In the genomic region with DNA sequence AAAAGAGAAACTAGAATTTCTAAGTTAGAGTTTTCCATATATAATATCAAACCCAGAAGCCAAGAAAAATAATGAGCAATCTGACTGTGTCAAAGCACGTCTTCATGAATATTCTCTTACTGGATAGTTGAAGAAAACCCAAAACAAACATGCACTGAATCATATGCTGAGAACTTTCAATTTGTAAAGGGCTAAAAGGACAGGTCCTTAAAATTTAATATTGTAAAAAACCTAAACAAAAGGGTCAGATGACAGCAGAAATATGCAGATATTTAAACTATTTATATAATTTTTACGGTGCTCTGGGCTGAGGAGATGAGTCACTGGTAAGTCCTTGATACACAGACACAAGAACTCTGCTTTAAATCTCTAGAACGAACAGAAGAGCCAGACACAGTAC, we compare ENCODE assay signal across 22 mouse cellular contexts.
DNase-seq lines count a peak whose midpoint lies in the region; ATAC-seq and TF ChIP-seq lines count a peak whose summit lies in the region.
"Had no signal": no experiment of that assay in that cellular context is flagged by ENCODE, and none has a peak within 500 bp of the region (broad histone marks: within the 10 kb centered on the region; RNA-seq: fewer than 3 reads in every experiment).

No protein-coding gene starts in this region.

- peak; percentile 23 for DNase-seq in embryonic facial prominence, embryonic 14.5 days (ENCODE audit: low spot score)
- DNase-seq in embryonic facial prominence, embryonic 10.5 days (ENCODE audit: low spot score): no peak
- DNase-seq in adipocyte (ENCODE audit: low spot score): peak; percentile 48
- no peak for DNase-seq in midbrain, embryonic 11.5 days (ENCODE audit: low spot score, missing footprints)
- DNase-seq in heart, adult 11 months: no peak
- no peak for DNase-seq in urinary bladder, postnatal 25 days (ENCODE audit: low spot score)
- DNase-seq: adrenal gland, adult 8-10 months; adrenal gland, postnatal 36 days; cerebellum, adult 2 months; cerebellum, postnatal 10 days; gastrocnemius, postnatal 36 days; heart, adult 18-20 months; heart, postnatal 10 days; heart, postnatal 4 days; kidney, adult 8-10 months had no signal

- H3K79me3 ChIP-seq in C2C12 (ENCODE audit: low read depth): no peaks in the 10 kb centered on the region

- no peaks in the 10 kb centered on the region for H3K27me3 ChIP-seq in embryonic facial prominence, embryonic 14.5 days (replicated peaks; ENCODE audit: control insufficient read depth, insufficient read depth, low read length)
- no peaks in the 10 kb centered on the region for H3K27me3 ChIP-seq in embryonic facial prominence, embryonic 10.5 days (replicated peaks; ENCODE audit: low read depth, poor library complexity, severe bottlenecking)
- no peaks in the 10 kb centered on the region for H3K27me3 ChIP-seq in C2C12 (ENCODE audit: control insufficient read depth, insufficient read depth, insufficient read length)
- no peaks in the 10 kb centered on the region for H3K27me3 ChIP-seq in midbrain, embryonic 11.5 days (ENCODE audit: control insufficient read depth, insufficient read depth, low read length)
- H3K27me3 ChIP-seq: forebrain, embryonic 15.5 days; hindbrain, embryonic 12.5 days had no signal

- H3K9ac ChIP-seq in embryonic facial prominence, embryonic 14.5 days (ENCODE audit: low read depth, low read length): no peak overlapping the region
- no peak overlapping the region for H3K9ac ChIP-seq in midbrain, embryonic 11.5 days (ENCODE audit: low read length)
- H3K9ac ChIP-seq: forebrain, embryonic 15.5 days; hindbrain, embryonic 12.5 days had no signal

- H3K27ac ChIP-seq in embryonic facial prominence, embryonic 14.5 days (replicated peaks; ENCODE audit: low read depth, low read length): no peak overlapping the region
- no peak overlapping the region for H3K27ac ChIP-seq in embryonic facial prominence, embryonic 10.5 days (replicated peaks)
- no peak overlapping the region for H3K27ac ChIP-seq in midbrain, embryonic 11.5 days (ENCODE audit: low read depth, low read length)
- H3K27ac ChIP-seq: forebrain, embryonic 10.5 days; forebrain, embryonic 15.5 days; heart, embryonic 10.5 days; hindbrain, embryonic 12.5 days had no signal

- ATAC-seq in embryonic facial prominence, embryonic 14.5 days (ENCODE audit: low read depth): no peak
- ATAC-seq in midbrain, embryonic 11.5 days (ENCODE audit: low FRiP score): no peak
- ATAC-seq: forebrain, embryonic 15.5 days; hindbrain, embryonic 16.5 days; inflammation-experienced regulatory T-cells, adult 6 months had no signal

- H3K4me2 ChIP-seq in embryonic facial prominence, embryonic 14.5 days (ENCODE audit: low read depth, low read length): no peak overlapping the region
- no peak overlapping the region for H3K4me2 ChIP-seq in midbrain, embryonic 11.5 days
- H3K4me2 ChIP-seq: forebrain, embryonic 15.5 days; hindbrain, embryonic 12.5 days had no signal

- WGBS in embryonic facial prominence, embryonic 14.5 days: 58% methylated on average over 3 of the region's 3 CpGs
- WGBS in embryonic facial prominence, embryonic 10.5 days: 87% methylated on average over 3 of the region's 3 CpGs
- WGBS in midbrain, embryonic 11.5 days: 82% methylated on average over 3 of the region's 3 CpGs

- no peaks in the 10 kb centered on the region for H3K36me3 ChIP-seq in embryonic facial prominence, embryonic 14.5 days (ENCODE audit: control insufficient read depth, insufficient read depth, low read length)
- no peaks in the 10 kb centered on the region for H3K36me3 ChIP-seq in embryonic facial prominence, embryonic 10.5 days (replicated peaks)
- no peaks in the 10 kb centered on the region for H3K36me3 ChIP-seq in C2C12 (ENCODE audit: control insufficient read depth, insufficient read depth)
- no peaks in the 10 kb centered on the region for H3K36me3 ChIP-seq in midbrain, embryonic 11.5 days (ENCODE audit: control insufficient read depth, insufficient read depth, low read length)
- H3K36me3 ChIP-seq: forebrain, embryonic 10.5 days; forebrain, embryonic 15.5 days; heart, embryonic 10.5 days; hindbrain, embryonic 12.5 days had no signal

- H3ac ChIP-seq in C2C12 (ENCODE audit: control insufficient read depth, insufficient read length, low read depth): no peak overlapping the region

- no peak overlapping the region for H3K4me3 ChIP-seq in embryonic facial prominence, embryonic 14.5 days (ENCODE audit: low read depth, low read length)
- H3K4me3 ChIP-seq in embryonic facial prominence, embryonic 10.5 days: no peak overlapping the region
- no peak overlapping the region for H3K4me3 ChIP-seq in C2C12 (ENCODE audit: insufficient read depth, poor library complexity, severe bottlenecking)
- H3K4me3 ChIP-seq in midbrain, embryonic 11.5 days (ENCODE audit: low read depth, low read length): no peak overlapping the region
- H3K4me3 ChIP-seq: forebrain, embryonic 10.5 days; forebrain, embryonic 15.5 days; heart, embryonic 10.5 days; hindbrain, embryonic 12.5 days had no signal

- no peak for TF ChIP-seq CTCF in C2C12 (IDR thresholded peaks at IDR 0.05; ENCODE audit: control insufficient read depth, insufficient read depth, insufficient read length)

- H3K9me3 ChIP-seq in embryonic facial prominence, embryonic 14.5 days (ENCODE audit: control insufficient read depth, low read length): no peaks in the 10 kb centered on the region
- H3K9me3 ChIP-seq in embryonic facial prominence, embryonic 10.5 days: no peaks in the 10 kb centered on the region
- H3K9me3 ChIP-seq in midbrain, embryonic 11.5 days (ENCODE audit: control insufficient read depth, low read length): no peaks in the 10 kb centered on the region
- H3K9me3 ChIP-seq: forebrain, embryonic 10.5 days; forebrain, embryonic 15.5 days; heart, embryonic 10.5 days; hindbrain, embryonic 12.5 days had no signal

- no peaks in the 10 kb centered on the region for H3K4me1 ChIP-seq in embryonic facial prominence, embryonic 14.5 days (ENCODE audit: control insufficient read depth, insufficient read depth, low read length)
- H3K4me1 ChIP-seq in embryonic facial prominence, embryonic 10.5 days: no peaks in the 10 kb centered on the region
- no peaks in the 10 kb centered on the region for H3K4me1 ChIP-seq in midbrain, embryonic 11.5 days (ENCODE audit: control insufficient read depth, insufficient read depth, low read length)
- H3K4me1 ChIP-seq: forebrain, embryonic 10.5 days; forebrain, embryonic 15.5 days; heart, embryonic 10.5 days; hindbrain, embryonic 12.5 days had no signal

- H3K79me2 ChIP-seq in C2C12 (ENCODE audit: control insufficient read depth, insufficient read depth): no peaks in the 10 kb centered on the region

TF ChIP-seq in C2C12, 6 proteins besides CTCF, POLR2A, EP300 and RAD21:
- TF ChIP-seq USF1 (IDR thresholded peaks at IDR 0.05; ENCODE audit: low read depth) (peak; percentile 31), CEBPB (IDR thresholded peaks at IDR 0.05; ENCODE audit: low read depth) (no peak), MYOD1 (IDR thresholded peaks at IDR 0.05; ENCODE audit: control insufficient read depth, insufficient read length, low read depth) (no peak), MAX (IDR thresholded peaks at IDR 0.05) (no peak), FOSL1 (IDR thresholded peaks at IDR 0.05; ENCODE audit: insufficient read depth, low read length, poor library complexity, severe bottlenecking) (no peak), MYOG (IDR thresholded peaks at IDR 0.05; ENCODE audit: control insufficient read depth, extremely low read depth, insufficient read length) (no peak)

Comparison
In these comparisons a context has a peak if more than half of its experiments do, and no peak if none do; other contexts are left out.
1. DNase-seq: peak in embryonic facial prominence, embryonic 14.5 days (single experiment) and adipocyte (single experiment); none in embryonic facial prominence, embryonic 10.5 days (single experiment), midbrain, embryonic 11.5 days (single experiment), heart, adult 11 months (single experiment) and urinary bladder, postnatal 25 days (single experiment).